Mouse (Mus musculus) CD8-positive naive resting alpha-beta T cell, adult 2 months (primary cell): Measurements from ENCODE around the gene Cdkal1.

ENCODE experiments used
- DNase-seq, 2 experiments: peaks; one replicate each; pipeline ENCODE4 v3.0.0; 2022; ENCODE audit warnings: low read depth in 2 of 2, low spot score in 2 of 2

The Cdkal1 gene

DNA sequence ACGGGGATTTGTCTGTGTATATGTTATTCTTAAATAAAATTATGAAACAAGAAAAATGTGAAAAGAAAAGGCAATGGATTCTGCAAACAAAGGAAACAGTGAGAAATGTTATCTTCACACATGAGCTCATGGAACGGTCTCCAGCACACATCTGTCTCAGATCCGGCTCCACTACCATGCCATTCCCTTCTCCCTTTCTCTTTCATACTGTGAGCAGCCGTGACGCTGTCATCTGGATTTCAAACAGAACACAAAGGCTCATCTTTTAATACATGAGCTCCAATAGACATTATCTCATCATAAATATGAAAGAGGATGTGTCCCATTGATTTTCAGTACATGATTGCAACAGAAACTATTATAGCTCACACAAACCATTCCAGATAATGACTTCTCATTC lies 265.3 kb downstream of the Cdkal1 start:
- no peak for DNase-seq

DNA sequence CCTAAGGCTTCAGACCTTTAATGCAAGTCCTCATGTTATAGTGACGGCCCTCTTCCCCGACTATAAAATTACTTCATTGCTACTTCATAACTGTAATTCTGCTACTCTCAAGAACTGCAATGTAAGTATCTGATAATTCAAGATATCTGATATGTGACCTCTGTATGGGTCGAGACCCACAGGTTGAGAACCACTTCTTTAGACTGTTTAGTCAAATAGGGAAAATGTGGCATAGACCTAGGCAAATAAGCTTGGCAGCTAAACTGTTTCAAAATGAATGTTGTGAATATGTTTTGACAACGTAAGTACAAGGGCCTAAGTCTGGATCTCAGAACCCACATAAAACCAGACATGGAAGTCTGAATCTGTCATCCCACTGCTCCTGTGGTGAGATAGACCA lies 266.8 kb downstream of the Cdkal1 start:
- no peak for DNase-seq

DNA sequence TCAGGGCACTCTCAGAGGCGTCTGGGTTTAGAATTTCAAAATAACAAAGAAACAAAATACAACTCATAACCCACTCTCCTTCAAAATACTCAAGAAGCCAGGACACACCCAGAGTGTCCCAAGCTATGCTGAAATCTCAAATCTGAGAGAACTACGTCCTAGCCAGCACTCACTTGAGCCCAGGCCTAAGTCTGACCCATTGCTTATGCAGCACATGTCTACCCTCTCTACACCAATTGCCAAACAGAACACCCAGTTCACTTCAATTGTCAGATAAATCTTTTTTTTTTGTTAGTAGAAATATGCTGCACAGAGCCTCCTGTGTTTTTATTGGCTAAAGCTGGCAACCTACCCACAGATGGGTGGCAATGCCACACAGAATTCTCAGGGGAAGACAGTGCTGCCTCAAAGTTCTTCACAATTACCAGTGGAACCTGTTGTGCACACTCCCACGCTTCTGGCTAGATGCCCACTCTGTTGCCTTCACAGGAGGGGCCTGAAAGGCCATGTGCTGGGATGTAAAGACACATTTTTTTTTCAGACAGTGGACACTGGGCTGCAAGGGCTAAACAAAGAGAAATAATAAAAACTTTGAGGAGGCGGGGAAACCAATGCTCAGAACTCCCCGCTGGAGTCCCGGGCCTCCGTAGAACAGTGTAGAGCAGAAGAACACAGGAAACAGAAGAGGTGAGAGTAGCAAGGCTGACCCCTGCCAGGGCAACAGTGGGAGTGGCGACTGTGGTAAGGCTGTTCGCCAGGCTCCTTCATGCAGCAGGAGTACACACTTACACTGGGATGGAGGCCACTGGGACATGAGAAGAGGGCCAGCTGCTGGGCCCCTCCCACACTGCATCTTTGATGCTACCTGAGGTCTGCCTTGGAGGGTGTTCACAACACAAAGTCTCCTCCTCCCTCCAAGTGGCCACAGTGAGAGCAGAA lies 273.4 kb downstream of the Cdkal1 start:
- no peak for DNase-seq

DNA sequence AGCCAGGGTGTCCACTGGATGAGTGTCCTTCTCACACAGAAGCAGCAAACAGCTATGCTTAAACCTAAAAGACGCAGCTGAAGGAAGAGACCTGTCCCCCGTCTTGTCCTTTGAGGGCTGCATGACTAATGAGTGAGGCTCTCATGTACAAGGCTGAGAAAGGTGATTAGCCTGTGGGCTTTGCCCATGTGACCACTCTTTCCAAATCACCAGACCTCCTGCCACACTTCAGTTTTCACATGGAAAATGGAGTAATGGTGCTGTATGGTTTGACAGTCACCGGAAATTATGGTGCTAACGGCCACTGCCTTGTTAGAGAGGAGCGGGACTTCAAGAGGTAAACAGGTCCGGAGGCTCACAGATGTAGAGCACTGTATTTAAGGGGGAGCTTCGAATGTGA lies 274.7 kb downstream of the Cdkal1 start:
- no peak for DNase-seq

DNA sequence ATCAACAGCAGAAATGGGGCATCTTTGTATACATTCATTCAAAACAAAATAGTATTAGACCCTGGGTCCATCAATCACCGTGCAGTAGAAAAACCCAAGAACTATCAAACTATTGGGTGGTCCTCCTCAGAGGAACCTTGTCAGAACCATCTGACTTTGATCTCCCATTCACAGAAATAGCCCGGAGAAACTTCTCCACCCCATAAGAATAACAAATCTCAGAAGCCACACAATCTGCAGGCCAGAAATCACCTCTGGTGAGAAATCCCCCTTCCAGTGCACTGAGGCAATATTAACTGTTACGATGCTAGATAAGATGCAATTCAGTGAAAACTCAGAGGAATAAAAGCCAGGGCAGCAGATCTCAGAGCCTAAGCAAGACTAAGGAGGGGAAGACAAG lies 275.5 kb downstream of the Cdkal1 start:
- no peak for DNase-seq

DNA sequence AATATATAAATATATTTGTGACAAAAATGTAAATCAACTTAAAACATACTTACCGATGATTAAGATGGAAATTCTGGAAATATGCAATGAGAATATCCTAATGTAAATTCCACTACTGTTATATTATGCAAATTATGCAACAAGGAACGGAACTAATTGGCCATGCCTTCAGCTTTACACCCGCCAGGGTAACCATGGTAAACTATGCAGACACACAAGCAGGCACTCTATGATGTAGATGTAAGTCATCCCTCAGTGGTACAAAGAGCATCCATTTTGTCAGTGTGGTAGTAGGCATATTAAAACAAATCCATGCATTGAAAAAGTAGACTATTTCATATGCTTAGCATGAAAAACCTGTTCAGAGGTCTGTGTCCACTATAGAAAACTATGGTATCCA lies 276.9 kb downstream of the Cdkal1 start:
- DNase-seq: no peak

DNA sequence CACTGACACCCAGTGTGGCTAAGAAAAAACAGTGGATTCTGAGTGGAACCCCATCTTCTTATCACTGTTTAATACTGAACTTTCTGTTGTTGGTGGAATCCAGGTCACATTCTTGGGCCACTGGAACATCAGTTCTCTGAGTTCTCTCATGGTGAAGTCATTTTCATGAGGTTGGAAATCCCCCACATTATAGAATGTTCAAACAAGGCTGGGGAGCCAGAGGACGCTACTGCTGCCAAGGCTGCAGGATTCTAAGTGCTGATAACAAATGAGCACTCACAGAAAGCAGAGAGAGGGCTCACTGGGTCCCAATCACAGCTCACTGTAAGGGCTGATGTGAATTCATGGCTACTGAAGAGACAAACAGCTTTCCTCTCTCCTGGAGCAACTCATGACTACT lies 280.7 kb downstream of the Cdkal1 start:
- DNase-seq: no peak

DNA sequence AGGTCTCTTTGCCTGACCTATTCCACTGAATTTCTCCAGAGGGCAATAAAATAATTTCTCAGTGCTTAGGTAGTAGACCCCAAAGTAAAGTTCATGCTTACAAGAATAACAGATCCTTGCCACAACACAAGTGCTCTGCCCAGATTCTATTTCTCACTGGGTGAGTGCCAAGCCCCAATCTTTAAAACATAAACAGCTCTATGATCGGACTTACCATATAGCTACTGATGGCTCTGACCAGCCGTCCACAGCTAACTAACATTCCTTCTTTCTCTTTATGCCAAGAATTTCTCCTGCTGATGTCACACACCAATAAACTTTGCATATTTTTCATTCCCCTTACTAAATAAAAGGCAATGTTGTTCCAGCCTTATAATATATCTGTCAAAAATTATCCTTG lies 283.0 kb downstream of the Cdkal1 start:
- DNase-seq: no peak

DNA sequence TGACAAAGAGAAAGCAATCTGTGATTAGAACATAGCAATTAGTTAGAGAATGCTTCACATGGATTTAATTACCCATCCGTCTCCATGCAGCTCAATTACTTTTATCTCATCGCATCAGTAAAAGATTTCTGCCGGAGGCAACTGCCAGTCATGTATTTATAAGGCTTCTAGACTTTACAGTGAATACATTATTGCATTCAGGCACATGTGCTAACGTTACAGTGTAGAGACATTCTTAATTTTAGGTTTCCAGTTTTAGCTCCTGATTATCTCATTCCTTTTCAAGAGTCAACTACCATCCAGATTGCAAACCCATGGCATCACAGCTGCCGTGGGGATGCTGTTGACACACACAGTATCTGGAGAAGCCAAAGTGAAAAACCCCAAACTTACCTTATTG lies 289.8 kb downstream of the Cdkal1 start:
- no peak for DNase-seq

DNA sequence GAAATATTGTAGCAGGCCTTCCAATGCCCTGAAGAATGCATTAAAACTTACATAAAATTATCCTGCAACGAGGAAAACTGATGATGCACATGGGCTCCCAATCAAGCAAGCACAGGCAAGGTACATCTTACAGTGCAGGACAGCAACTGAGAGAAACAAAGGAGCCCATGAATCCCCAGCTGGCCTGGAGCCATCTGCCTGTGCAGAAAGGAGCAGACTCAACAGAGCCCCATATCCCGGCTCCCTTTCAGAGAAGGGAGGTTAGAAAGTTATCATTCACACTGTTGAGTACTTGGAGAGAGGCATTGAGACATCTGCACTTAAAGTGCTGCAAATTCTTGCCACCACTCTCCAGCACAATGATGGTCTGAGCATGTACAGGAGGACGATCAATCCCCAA lies 296.3 kb downstream of the Cdkal1 start:
- no peak for DNase-seq

DNA sequence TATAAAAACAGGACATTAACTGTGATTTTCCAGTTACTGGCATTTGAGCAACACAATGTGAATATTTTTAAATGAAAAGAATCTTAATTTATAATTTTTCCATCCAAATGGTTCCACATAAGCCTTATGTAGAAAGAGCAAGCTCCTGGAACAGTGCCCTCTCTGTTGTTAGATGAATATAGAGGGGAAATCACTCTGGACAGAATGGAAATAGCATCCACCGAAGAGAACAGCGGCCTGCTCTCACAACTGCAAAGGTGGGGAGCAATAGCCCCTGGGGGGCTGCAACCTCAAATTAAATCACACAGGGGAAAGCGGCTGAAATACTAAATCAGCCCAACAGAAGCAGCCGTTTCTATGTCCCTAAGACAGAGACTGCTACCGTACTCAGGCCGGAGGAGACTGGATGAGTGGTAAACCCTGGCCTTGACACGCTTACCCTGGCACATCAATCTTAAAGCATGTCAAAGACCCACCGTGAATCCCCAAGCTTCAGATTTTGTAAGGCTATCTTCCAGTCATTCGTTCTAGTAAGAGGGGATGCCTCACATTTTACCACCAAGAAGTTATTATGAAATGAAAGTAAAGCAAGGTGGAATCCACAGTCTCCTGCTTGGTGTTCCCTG lies 300.2 kb downstream of the Cdkal1 start:
- DNase-seq: no peak

DNA sequence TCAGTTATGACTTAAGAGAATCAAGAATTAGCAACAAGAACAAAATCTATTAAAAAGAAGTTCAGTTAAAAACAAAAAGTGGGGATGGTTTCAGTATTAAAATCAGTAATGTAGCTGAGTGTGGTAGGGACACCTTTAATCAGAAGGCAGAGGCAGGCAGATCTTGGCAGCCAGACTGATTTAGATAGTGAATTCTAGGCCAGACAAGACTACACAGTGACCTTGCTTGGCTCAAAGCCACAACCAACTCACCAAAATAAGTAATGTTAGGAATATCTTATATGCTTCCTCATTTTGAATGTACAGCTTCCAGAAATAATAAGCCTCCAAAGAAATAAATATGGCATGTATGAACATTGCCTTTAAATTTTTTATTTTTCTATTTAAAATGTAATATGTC lies 301.7 kb downstream of the Cdkal1 start:
- no peak for DNase-seq

DNA sequence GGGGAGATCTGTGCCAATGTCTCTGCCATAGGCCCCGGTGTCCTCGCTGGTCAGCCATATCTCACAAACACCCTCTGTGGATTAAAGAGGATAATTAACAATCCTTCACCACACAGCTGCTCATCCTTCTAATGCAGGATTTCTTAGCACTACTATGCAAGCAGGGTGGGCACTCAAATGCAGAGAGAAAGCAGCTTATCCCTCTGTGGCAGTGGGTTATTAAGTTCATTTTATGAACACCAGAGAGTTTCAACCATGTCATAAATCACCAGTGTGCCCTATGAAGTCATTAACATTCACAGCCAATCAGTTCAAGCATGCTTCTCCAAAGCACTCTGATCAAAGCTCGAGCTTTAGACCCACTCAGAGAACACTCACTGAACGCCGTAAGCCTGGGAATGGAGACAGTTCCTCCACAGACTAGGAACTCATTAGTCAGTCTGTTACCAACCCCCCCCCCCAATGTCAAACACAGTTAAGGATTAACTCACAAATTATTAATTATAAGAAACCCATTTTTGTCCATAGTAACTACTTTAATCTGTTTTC lies 303.1 kb downstream of the Cdkal1 start:
- DNase-seq: no peak

DNA sequence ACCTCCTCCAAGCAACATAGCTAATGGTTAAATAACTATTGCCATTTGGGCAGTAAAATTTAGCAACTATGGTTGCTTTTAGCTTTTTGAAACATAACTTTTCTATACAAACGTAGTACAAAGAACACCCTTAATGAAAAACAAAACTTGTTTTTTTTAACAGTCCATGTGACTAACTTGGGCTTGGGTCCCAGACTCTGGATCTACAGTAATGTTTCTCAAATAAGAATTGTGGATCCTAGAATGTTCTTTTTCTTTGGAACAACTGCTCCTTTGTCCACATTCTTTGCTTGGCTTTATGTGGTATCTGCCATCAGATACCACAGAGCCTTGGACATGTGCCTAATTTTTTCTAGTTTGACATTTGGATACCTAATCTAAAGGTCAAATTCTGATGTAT lies 304.6 kb downstream of the Cdkal1 start:
- no peak for DNase-seq

DNA sequence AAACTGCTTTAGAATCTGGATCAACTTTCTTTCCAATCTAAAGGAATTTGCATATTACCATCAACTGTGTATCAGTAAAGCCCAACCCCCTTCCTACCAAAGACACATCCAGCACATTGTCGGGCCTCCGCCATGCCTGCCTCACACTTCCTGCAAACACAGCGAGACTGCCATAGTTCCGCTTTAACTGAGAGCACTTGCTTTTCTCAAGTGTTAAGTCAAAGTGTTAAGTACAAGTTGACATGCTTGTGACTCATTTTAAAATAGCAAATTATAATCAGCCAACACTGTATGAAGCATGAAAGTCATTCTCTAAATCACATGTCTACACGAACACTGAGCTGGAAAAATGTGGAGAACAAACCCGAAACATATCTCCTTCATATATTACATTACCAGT lies 305.3 kb downstream of the Cdkal1 start:
- DNase-seq: no peak

DNA sequence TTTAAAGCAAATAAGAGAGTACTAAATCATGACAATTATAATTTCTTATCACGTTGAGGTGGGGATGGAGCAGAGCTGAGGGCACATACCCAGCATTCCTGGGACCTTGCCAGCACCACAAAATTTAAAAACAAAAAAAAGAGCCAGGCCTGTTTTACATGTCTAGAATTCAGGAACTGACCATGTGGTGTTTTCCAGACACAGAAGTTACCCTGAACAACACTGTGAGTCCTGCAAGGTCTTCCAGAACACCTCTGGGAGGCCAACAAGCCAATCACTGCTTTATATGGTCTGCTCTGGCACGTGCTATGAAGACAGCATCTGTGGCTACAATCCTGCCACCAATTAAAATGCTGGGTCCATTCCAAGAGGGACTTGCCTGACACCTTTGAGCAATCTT lies 305.7 kb downstream of the Cdkal1 start:
- DNase-seq: no peak

DNA sequence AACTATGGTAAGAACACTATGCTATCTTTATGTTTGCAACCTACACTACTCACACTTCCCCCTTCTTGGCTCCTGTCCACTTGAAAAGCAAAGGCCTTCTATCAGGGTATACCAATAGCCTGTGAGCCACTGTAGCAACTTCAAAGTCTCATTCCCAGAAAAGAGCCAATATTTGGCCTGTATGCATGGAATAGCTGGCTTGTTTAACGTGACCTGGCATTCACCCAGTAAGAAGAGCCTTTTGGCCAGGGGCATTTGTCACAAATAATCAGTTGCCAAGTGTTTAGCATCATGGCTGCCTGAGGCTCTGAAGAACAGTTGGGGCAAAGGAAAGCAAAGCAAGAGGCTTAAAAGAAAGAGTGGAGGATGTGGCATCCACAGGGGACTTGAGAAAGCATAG lies 317.6 kb downstream of the Cdkal1 start:
- no peak for DNase-seq

DNA sequence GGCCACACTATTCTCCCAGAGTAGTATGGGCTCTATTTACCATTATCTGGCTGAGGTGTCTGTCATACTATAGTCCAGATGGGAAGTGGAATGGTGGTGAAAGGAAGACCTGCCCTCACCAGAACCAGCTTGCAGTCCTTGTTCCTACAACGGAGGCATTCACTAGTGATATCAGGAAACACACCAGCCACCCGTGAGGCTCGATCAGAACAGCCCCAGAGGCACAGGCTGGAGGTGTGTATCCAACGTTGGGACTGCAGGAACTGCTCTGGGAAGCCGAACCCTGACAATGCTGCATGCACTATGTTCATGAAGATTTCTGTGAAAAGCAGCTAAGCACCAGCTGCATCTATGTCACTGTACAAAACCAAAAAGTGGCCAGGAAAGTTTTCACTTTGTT lies 321.9 kb downstream of the Cdkal1 start:
- no peak for DNase-seq

DNA sequence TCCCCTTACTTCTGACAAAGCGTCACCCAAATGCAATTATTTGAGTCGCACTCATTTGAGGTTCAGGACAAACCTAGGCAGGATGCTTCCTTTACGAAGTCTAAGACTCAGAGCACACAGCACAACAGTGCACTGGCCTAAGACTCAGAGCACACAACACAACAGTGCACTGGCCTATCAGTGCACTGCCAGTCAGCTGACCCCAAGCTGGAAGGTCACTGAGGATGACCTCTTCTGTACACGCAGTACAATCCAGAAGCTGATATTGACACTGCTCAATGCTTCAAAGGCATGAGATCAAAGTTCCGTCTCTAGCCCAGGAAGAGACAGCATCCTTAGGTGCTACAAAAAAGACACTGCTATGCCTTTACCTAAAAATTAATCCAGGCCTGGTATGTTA lies 327.1 kb downstream of the Cdkal1 start:
- DNase-seq: no peak

DNA sequence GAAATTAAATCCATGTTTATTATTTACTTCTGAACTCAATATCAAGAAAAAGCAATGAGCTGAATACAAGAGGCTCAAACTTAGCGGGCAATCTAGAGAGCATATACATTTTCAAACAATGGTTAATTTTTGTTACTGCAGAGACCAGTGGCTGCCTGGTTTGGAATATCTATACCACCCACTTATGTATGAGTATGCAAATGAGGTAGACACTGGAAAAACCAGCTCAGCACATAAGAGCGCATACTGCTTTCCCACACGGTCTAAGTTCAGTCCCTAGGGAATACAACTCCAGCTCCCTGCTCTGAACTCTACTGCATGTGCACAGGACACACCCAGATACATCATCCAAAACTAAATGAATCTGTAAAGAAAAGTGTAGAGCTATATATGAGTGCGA lies 334.2 kb downstream of the Cdkal1 start:
- no peak for DNase-seq

DNA sequence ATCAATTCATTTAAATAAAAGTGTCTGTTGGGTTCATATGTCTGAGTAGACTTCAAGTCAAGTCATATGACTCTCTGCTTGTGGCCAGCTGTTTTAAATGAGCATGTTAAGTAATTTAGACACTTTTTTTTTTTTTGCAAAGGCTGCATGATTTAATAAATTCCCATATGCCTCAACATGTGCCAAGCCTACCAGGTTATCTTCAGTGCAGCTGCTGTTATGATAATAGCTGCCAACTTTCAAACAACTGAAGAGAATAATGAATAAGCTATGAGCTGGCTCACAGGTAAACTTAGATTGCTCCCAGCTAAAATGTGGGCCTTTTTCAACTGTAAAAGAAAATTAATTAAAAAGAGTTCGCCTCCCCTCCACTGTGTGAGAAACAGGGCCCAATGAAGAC lies 341.4 kb downstream of the Cdkal1 start:
- no peak for DNase-seq

DNA sequence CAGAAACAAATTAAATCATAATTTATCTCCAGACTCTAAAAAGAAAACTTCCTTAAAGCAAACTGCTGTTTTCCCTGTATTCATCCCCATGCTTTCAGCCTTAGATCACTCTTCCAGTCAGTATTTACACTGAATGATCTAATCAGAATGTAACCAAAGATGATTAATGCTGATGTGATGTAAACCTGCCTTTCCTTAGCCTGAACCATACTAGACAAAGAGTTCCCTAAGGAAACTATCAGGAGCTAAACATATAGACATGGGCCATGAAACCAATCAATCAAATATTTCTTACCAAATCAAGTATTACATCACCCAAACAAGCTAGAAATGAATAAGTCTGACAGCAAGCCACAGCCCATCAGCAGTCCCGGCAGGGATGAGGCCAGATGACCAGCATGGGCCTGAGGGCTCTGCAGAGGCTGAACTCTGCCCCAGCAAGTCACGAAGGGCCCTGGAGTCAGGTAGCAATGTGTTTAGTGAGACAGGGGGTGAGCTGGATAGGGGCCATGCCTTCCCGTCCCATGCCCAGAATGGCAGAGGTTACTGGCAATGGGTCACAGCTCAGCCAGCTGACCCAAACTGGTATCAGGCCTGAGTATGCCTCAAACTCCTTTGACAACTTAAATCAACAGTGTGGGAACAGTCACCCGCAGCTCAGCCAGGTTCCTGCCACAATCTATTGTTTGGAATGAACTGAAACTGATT lies 350.5 kb downstream of the Cdkal1 start:
- no peak for DNase-seq
